Mouse (Mus musculus): ENCODE results near the gene Fnip2. TPM values are rescaled to one million over a fixed set of nuclear protein-coding genes. Genes with fewer than 3 reads are reported as not detected.

Gene Fnip2
- total RNA-seq, 1 experiment from 2014 or later: 19.8 TPM

GRCm38 (mm10) chr3:79443850-79444249 is 123.7 kb downstream of the Fnip2 start:
- ATAC-seq (ENCODE audit: extremely low read depth, insufficient number of reproducible peaks, low FRiP score, poor library complexity, severe bottlenecking): no peak

- ATAC-seq (ENCODE audit: extremely low read depth, insufficient number of reproducible peaks, low FRiP score, poor library complexity, severe bottlenecking): no peak
These were observed 126.6 kb downstream of the Fnip2 start for GRCm38 (mm10) chr3:79440976-79441491.

- ATAC-seq (ENCODE audit: extremely low read depth, insufficient number of reproducible peaks, low FRiP score, poor library complexity, severe bottlenecking): 0 out of 2 replicates have a peak, but pooled peaks have one; percentile 30
These were observed 129.3 kb downstream of the Fnip2 start for GRCm38 (mm10) chr3:79438276-79438675.

GRCm38 (mm10) chr3:79436186-79436585 is 131.4 kb downstream of the Fnip2 start:
- ATAC-seq (ENCODE audit: extremely low read depth, insufficient number of reproducible peaks, low FRiP score, poor library complexity, severe bottlenecking): no peak

- ATAC-seq (ENCODE audit: extremely low read depth, insufficient number of reproducible peaks, low FRiP score, poor library complexity, severe bottlenecking): no peak
These were observed 132.6 kb downstream of the Fnip2 start for GRCm38 (mm10) chr3:79434985-79435384.

- no peak for ATAC-seq (ENCODE audit: extremely low read depth, insufficient number of reproducible peaks, low FRiP score, poor library complexity, severe bottlenecking)
These were observed 133.2 kb downstream of the Fnip2 start for GRCm38 (mm10) chr3:79434436-79434835.

GRCm38 (mm10) chr3:79433593-79433992 is 134.0 kb downstream of the Fnip2 start:
- no peak for ATAC-seq (ENCODE audit: extremely low read depth, insufficient number of reproducible peaks, low FRiP score, poor library complexity, severe bottlenecking)

GRCm38 (mm10) chr3:79425441-79425840 is 142.2 kb downstream of the Fnip2 start:
- no peak for ATAC-seq (ENCODE audit: extremely low read depth, insufficient number of reproducible peaks, low FRiP score, poor library complexity, severe bottlenecking)

GRCm38 (mm10) chr3:79418921-79419320 is 148.7 kb downstream of the Fnip2 start:
- no peak for ATAC-seq (ENCODE audit: extremely low read depth, insufficient number of reproducible peaks, low FRiP score, poor library complexity, severe bottlenecking)

- ATAC-seq (ENCODE audit: extremely low read depth, insufficient number of reproducible peaks, low FRiP score, poor library complexity, severe bottlenecking): no peak
These were observed 150.5 kb downstream of the Fnip2 start for GRCm38 (mm10) chr3:79416944-79417680.

GRCm38 (mm10) chr3:79415929-79416328 is 151.7 kb downstream of the Fnip2 start:
- ATAC-seq (ENCODE audit: extremely low read depth, insufficient number of reproducible peaks, low FRiP score, poor library complexity, severe bottlenecking): no peak

GRCm38 (mm10) chr3:79415081-79415480 is 152.5 kb downstream of the Fnip2 start:
- ATAC-seq (ENCODE audit: extremely low read depth, insufficient number of reproducible peaks, low FRiP score, poor library complexity, severe bottlenecking): no peak

GRCm38 (mm10) chr3:79413492-79413891 is 154.1 kb downstream of the Fnip2 start:
- no peak for ATAC-seq (ENCODE audit: extremely low read depth, insufficient number of reproducible peaks, low FRiP score, poor library complexity, severe bottlenecking)

- ATAC-seq (ENCODE audit: extremely low read depth, insufficient number of reproducible peaks, low FRiP score, poor library complexity, severe bottlenecking): no peak
These were observed 155.9 kb downstream of the Fnip2 start for GRCm38 (mm10) chr3:79411666-79412065.

GRCm38 (mm10) chr3:79410629-79410995 is 157.0 kb downstream of the Fnip2 start:
- ATAC-seq (ENCODE audit: extremely low read depth, insufficient number of reproducible peaks, low FRiP score, poor library complexity, severe bottlenecking): no peak

- ATAC-seq (ENCODE audit: extremely low read depth, insufficient number of reproducible peaks, low FRiP score, poor library complexity, severe bottlenecking): no peak
These were observed 157.5 kb downstream of the Fnip2 start for GRCm38 (mm10) chr3:79409927-79410628.

GRCm38 (mm10) chr3:79408546-79408945 is 159.1 kb downstream of the Fnip2 start:
- no peak for ATAC-seq (ENCODE audit: extremely low read depth, insufficient number of reproducible peaks, low FRiP score, poor library complexity, severe bottlenecking)
